Mouse (Mus musculus) mature B cell (primary cell): ENCODE results near the gene Ccr8.

Source experiments
- in situ Hi-C: fragments of 300-500 bp; cut with MboI; formaldehyde crosslinking; loops from 2 replicates; pipeline ENCODE4 v1.14.3; 2019

Ccr8 gene

DNA sequence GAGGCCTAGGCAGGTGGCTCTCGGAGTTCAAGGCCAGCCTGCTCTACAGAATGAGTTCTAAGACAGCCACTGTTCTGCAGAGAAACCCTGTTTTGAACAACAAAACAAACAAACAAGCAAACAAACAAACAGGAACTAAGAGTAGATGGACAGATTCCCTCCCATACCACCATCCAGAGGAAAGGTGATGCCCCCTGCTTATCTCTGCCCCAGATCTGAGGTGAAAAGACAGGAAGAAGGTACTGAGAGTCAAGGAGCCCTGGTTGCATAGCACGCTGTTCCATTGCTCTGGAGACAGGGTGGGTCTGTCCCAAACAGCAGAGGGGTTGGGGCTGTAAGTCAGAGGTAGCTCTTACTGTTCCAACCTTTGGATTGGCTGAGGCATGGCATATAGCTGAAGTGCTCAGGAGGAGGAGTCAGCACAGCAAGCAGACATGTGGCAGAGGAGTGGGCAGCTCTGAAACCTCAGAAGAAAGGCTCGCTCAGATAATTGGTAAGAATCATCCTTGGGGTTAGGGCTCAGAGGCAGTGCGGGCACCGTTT is at the start of gene Ccr8:
Gene Ccr8, plus strand, starts transcription at position 419 of the 543 bp plus-strand sequence.
- in situ Hi-C loops: no loop called here

DNA sequence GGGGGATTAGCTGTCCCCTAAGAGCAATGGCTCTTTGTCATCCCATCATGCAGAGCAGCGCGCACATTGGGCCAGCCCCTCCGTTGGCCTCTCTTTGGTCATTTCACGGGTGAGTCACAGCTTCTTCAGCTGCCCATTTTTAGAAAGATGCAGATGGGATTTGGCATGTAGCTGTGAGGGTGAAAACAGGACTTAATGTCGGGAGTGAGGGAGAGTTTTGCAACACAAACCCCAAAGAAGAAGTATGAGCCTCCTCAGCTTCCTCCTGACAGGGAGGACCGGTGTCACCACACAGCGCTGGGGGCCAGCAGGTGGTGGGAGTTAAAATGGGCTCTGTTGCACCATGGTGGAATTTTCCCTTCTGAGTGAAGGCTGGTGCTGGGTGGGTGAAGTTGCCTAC is 48.8 kb upstream of the Ccr8 start:
- in situ Hi-C loops: no loop called here

DNA sequence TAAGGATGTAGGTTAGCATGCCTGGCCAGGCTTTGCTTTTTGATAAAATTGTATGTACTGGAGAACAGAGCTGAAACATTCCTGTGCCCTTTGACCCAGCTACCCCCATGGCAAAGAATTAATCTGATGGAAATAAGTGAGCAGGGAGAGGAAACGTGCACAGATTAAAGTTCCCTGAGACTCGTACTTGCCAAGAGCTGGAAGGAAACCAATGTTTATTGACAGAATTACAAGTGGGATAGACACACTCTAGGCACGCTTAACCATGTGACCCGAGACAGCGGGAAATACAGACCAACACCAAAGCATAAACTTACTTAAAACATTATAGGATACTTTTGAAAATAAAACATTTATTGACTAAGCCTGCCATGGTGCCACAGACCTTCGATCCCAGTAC is 43.4 kb upstream of the Ccr8 start:
- in situ Hi-C loops: no loop called here

DNA sequence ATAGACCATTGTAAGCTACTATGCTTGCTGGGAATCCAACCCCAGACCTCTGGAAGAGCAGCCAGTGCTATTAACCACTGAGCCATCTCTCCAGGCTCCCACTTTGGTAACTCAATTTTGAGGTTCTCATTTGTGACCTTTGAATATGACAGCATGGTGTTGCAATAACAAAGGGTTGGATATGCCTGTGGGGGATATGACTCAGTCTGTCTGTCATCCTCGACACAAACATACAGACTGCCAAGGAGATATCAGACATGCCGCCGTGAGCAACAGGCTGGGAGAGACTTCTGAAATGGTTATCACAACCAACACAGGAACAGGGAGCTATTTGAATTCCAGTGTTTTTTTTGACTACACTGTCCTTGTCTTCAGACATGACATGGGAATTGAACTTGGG is 42.5 kb upstream of the Ccr8 start:
- in situ Hi-C loops: no loop called here

DNA sequence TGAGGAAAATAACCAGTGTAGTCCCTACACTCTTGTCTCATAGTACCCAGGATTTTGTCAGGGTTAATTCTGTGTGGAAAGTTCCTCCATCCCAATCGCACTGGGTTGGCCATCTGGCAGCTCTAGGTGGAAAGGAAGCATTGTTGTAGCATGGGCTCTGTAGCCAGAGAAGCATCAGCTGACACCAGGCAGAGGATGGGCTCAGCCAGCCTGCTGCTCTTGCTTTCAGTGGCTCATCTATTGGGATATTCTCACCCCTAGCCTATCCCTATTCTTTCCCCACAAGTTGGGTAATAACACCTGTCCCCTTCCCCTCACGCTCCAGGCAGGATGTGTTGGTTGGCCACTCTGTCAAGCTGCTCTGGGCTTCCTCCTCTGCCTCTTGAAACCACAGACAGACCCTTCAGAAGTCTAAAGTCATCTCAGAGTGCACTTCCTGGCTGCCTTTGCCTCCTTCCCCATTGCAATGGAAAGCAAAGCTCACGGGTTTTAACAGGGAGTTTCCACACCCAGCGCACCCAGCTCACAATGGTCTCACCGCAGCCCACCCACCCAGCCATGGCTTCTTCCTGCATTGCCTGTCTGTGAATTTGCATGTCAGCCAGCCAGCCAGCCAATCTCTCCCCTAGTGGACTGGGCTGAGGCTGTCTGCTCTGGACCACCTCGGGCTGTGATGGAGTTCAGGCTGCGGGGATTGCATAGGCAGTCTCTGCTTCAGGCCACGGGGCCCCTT is 37.2 kb upstream of the Ccr8 start:
- in situ Hi-C loops: no loop called here

DNA sequence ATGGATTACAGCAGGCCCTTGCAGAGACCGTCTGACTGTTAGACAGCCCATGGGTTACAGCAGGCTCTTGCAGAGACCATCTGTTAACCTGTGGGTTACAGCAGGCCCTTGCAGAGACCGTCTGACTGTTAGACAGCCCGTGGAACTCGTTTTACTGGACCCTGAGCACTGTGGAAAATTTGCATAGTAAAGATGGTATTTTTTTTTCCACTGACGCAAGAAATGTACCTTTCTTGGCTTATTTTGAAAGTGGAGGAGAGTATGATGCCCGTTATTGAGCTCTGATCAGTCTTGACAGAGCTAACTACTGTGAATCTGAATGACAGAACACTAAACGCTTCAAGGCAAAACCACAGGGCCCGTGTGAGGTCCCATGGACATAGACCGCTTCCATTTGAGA is 35.7 kb upstream of the Ccr8 start:
- in situ Hi-C loops: no loop called here

DNA sequence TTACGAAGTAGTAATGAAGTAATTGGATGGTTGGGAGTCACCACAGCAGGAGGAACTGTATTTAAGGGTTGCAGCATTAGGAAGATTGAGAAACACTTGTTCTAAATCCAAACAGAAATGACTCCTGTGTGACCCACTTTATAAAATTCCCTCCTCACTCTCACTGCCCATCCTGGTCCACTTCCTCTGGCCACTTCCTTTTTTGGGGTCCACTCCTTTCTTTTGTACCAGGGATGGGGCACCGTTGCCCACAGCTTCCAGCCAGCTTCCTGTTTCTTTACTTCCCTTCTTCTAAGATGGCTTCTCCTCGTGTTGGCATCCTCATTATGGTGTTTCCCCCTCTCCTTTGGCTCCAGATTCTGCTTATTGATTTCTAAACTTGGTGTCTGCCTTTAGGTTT is 33.2 kb upstream of the Ccr8 start:
- in situ Hi-C loops: no loop called here

DNA sequence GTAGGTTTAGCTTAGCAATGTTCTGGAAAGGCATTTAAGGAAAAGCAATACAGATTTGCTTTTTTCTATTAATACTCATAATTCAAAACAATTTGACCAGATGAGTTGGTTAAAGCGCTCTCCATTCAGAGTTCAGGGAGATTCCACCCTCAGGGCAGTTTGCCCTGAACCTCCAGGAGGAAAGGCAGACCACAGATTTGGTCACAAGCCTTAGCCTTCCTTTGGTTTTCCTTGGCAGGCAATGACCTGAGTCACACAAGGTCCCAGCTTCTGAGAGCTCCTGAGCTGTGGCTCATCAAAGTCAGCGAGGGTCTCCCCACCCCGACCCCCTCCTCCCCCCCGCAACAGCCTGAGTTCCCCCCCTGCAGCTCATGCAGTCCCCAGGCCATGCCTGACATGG is 27.6 kb upstream of the Ccr8 start:
- in situ Hi-C loops: no loop called here

DNA sequence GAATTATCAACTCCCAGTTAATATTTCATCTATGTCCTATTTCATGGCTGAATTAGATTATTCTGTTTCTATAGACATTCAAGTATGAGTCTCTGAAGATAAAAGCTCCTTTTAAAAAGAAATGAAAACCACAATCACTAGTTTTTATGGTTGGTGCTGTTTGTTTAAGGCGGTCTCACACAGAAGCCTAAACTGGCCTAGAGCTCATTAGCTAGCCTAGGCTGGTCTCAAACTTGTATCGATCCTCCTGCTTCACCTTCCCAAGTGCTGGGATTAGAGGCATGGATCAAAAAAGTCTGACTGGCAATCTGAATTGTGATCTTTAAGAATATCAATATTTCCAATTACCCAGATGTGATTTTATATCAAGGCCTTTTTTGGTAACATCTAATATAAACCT is 24.3 kb upstream of the Ccr8 start:
- in situ Hi-C loops: no loop called here

DNA sequence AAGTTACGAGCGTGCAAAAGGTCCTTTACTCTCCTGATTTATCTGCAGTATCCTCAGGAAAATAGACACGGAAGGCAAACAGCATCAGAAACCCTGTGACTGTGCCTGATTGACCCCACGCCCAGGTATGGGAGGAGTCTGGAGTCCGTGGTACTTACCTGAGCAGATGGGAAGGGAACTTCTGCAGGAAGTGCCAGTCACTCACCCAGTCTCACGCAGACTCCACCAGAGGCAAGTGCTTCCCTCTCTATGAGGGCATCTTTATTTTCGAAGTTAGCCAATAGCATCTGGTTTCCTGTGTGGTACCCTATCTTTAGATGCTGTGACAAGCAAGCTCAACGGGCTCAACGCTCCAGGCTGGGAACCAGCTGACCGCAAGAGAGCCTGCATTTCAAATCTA is 23.9 kb upstream of the Ccr8 start:
- in situ Hi-C loops: no loop called here

DNA sequence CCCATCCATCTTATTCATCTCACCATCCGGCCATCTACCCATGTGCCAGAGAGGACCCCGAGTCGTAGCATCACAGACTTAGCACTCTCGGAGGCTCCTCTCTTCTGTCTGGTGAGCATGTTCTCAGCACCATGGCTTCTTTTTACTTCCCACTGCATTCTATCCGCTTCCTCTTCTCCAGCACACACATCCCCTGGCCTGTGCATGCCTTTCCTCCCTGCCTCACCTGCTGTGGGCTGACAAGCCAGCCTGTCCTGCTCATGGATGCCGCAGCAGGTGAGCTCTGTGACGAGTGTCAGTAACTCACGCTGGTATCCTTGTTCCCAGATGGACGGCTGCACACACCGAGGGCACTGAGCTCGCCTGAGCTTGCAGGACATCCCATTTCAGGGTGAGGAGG is 22.1 kb upstream of the Ccr8 start, which contains the start of gene Cx3cr1:
Gene Cx3cr1, minus strand, starts transcription at position 101 of the 400 bp plus-strand sequence.
- in situ Hi-C loops: no loop called here

DNA sequence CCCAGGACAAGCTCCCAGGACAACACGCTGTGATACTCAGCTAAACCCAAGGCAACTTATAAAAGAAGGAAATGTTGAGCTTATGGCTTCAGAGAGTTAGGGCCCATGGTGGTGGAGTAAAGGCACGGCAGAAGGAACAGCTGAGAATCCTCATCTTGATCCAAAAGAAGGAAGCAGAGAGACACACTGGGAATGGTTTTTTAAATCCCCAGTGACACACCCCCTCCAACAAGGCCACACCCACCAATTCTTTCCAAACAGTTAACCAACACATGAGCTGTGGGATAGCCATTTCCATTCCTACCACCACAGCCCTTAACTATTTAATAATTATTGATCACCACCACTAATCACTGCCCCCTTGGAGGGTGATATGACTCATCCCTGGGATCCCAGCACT is 20.7 kb upstream of the Ccr8 start:
- in situ Hi-C loops: no loop called here

DNA sequence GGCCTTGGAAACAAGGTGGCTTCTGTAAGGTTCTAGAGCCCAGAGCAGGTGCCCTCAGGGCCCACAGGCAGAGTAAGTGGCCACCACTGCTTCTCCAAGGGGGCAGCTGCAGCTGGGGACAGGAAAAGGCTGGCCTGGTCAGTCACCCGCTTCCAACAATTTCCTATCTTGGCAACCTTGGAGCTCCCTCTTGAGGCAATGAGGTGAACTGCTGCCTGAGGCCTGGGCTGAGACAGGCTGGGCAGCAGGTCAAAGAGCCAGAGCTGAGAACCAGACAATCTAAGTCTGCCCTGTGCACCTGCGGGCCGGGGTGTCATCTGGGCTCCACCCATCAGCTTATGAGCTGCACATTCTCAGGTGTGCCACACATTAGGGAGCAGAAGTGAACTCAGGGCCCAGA is 18.7 kb upstream of the Ccr8 start:
- in situ Hi-C loops: no loop called here

DNA sequence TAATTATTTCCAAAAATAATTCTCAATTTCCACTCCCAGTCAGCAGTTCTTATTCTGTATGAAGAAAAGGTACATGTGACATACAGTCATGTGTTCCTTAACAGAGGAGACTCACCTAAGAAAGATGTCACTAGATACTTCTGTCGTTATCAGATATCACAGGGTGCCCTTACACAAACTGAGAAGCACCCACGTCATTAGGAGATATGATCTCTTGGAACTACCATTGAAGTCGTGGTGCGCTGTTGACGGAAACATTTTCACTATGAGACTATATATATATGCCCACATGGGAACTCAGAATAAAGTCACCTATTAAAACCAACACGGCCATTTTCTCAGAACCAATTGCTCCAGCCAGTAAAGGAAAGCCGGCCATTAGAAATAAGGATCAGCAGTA is 17.4 kb upstream of the Ccr8 start:
- in situ Hi-C loops: no loop called here

DNA sequence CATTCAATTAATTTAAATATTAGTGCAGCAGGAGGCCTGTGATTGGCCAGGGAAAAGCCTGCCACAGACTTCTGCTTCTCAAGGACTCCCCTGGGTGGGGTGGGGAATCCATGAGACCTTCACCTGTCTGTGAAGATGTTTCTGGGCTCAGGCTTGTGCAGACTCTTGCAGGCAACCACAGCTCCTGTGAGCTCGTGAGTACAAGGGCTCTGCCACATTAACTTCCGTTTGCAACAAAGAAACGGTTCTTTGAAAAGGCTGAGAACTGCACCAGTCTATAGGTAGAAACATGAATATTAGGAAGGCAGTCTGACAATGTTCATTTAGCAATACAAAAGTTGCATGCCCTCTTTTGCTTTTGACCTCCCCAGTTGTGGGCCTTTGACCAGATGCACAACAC is 13.7 kb upstream of the Ccr8 start:
- in situ Hi-C loops: no loop called here

DNA sequence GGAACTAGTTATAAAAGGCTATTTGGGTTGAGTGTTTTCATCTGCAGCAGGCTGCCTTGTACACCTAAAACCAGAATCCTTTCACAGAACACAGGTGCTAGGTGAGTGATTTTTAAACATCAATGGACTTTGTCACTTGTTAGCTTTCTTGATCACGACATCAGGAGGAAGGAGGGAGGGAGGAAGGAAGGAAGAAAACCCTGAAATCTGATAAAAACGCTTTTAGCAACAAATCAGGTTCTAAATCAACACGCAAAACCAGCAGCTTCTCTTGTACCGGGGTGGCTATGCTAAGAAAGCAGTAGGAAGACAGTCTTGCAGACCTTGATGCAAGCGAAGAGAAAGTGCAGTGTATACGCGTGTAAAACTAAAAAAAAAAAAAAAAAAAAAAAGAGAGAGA is 12.0 kb upstream of the Ccr8 start:
- in situ Hi-C loops: no loop called here

DNA sequence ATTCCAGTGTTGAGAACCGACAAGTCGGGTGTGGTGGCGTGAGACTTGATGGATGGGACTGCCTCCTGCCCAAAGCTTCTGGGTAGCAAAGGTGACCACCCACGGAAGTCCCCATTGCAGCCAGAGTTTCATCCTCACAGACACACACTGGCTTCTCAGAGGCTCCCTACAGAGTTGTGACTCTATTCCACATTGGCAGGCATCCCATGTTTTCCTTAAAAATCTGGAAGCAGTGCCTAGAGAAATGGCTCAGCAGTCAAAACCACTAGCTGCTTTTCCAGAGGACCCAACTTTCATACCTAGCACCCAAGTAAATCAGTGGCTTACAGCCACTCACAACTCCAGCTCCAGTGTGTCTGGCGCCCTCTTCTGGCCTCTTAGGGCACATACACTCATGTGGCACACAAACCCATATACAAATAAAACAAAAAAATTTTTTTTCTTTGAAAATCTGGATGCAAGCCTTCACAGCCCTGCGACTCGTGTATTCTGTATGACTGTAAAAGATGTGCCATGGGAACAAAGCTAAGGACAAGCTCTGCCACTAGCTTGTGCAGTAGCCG is 11.3 kb upstream of the Ccr8 start:
- in situ Hi-C loops: no loop called here

DNA sequence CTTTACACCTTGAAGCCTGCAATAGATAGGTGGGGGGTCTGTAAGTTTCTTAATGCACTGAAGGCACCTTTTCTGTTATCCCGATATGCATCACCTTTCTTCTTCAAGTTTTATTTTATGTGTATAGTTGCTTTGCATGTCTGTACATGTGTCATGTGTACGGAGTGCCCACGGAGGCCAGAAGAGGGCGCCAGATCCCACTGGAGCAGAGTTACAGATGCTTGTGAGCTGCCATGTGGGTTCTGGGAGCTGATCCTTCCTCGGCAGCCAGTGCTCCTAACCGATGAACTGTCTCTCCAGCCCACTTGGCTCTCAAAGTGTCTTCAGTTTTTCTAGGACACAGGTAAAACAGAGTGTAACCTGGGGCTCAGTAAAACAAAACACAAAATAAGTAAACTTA is 10.7 kb upstream of the Ccr8 start:
- in situ Hi-C loops: no loop called here

DNA sequence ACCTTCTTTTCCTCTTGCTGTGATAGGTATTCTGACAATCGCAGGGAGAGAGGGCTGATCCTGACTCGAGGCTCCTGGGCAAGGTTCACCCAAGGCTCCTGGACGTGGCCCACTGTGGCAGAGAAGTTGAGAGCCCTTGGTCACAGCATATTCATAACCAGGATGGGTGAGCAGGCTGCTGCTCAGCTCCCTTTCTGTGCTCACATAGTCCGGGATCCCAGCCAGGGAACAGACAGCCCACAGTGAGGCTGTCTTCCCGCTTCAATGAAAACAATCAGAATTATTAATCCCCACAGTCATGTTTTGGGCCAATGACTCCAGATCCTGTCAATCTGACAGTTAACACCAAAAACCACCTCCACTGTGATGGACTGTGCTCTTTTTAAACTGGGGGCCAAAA is 9.9 kb upstream of the Ccr8 start:
- in situ Hi-C loops: no loop called here

DNA sequence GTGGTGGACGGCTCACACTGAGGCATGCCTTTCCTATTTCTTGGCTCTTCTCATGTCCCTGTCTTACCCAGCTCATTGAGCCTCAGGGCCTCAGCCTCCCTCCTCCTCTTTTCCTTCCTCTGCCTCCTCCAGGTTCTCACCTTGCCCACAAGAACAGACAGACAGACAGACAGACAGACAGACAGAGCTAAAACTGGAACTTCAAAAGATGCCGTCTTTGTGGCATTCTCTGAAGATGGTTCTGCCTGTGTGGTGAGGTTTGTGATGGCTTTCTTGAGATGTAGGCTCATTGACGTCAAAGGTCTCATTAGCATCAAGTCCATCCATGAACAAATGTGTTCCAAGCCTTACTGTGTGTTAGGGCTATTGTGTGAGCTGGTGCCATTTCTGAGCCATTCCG is 9.2 kb upstream of the Ccr8 start:
- in situ Hi-C loops: no loop called here

DNA sequence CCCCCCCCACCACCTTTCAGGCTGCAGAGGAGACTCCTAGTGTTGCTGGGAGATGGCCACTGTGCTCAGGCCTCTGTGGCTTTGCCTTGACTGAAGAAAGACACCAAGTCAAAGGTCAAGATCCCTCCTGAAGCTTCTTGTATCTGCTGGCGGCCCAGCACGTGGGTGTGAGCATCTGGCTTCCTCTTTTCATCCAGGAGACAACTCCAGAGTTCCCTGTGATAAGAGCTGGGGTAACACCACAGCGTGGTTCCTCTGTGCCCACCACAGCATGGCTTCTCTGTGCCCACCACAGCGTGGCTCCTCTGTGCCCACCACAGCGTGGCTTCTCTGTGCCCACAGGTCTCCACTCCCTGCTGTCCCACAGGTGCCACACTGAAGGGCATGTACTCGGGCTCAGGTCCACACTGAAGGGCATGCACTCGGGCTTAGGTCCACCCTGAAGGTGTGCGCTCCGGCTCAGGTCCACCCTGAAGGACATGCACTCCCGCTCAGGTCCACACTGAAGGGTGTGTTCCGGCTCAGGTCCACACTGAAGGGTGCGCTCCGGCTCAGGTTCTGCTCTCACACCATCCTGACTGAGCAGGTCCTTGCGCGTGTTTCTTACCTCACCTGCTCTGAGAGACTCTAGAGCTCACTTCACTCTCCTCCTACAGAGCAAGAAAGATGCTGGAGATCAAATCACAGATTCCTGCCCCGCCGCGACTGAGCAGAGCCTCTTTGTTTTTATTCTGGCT is 8.6 kb upstream of the Ccr8 start:
- in situ Hi-C loops: no loop called here

DNA sequence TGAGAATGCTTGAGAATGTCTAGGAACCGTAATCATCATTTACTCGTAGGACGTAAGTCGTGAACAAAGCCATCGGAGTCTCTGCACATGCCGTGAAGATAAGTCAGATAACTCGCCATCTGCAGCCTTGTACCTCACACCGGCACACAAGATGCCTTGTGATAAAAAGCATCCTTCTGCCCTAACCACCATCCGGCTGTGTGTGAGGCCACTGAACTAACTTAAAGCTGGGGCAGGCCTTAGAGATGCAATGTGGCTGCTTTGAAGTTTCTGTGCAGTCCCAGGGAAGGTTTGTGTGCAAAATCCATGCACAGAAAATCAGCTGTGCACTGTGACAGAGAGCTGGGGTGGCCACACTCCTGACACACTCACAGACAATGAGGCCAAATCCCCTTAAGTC is 7.5 kb upstream of the Ccr8 start:
- in situ Hi-C loops: no loop called here

DNA sequence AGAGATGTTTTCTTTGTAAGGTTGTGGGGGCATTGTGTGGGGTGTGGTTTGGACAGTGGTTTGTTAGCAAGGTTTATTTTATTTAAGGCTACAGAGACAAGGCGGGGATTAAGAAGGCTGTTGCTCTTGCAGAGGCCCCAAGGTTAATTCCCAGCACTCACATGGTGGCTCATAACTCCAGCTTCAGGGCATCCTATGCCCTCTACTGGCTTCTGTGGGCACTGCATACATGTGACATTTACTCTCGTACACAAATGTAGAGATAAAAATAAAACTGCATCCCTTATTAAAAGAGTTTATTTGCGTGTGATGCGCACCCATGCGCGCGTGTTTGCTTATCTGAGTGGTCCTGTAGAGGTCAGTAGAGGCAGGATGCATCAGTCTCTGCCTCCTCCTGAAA is 2.8 kb upstream of the Ccr8 start:
- in situ Hi-C loops: no loop called here
